Mouse (Mus musculus) MEL (cell line): ENCODE measurements at regions not wholly inside any gene's neighbourhood (a gene's known extent, or its start where the extent isn't known, plus 50 kb on each side); places are given as distances from the start of the nearest gene placed in this dataset.

ENCODE experiments used
- DNase-seq: peaks from one replicate; pipeline ENCODE4 v3.0.0; 2011; ENCODE audit warnings: low read depth, low spot score
- H3K27ac ChIP-seq: 2 replicates; pipeline ENCODE4 v1.5.1; 2012; ENCODE audit warnings: low read depth, mild to moderate bottlenecking, control low read depth, low read length, moderate library complexity; ENCODE audit not compliant: control insufficient read depth
- H3K27me3 ChIP-seq, 2 experiments: fragments of 150-350 bp in 1 of 2; sonication (generic) in 1 of 2; 2 replicates each; pipeline ENCODE4 v1.6.1; 2012; ENCODE audit warnings: low read length in 2 of 2, mild to moderate bottlenecking in 2 of 2, improper control_type of control experiment in 1 of 2, moderate library complexity in 1 of 2; ENCODE audit not compliant: insufficient read depth in 2 of 2, control insufficient read depth in 1 of 2
- H3K36me3 ChIP-seq, 2 experiments: 2 replicates each; pipeline ENCODE4 v1.6.1; 2012 to 2014; ENCODE audit warnings: low read length in 2 of 2, improper control_type of control experiment in 1 of 2, inconsistent platforms in 1 of 2, mild to moderate bottlenecking in 1 of 2; ENCODE audit not compliant: insufficient read depth in 2 of 2, control insufficient read depth in 1 of 2
- H3K4me1 ChIP-seq, 2 experiments: fragments of 150-350 bp in 1 of 2; sonication (generic) in 1 of 2; 2 replicates each; pipeline ENCODE4 v1.6.1; 2012; ENCODE audit warnings: low read length in 2 of 2, improper control_type of control experiment in 1 of 2, mild to moderate bottlenecking in 1 of 2; ENCODE audit not compliant: insufficient read depth in 2 of 2, control insufficient read depth in 1 of 2
- H3K4me3 ChIP-seq, 2 experiments: fragments of 150-350 bp in 1 of 2; sonication (generic) in 1 of 2; 2 replicates each; pipeline ENCODE4 v1.5.1; 2012; ENCODE audit warnings: low read depth in 2 of 2, low read length in 2 of 2, mild to moderate bottlenecking in 2 of 2, moderate library complexity in 2 of 2, control low read depth in 1 of 2, improper control_type of control experiment in 1 of 2; ENCODE audit not compliant: control insufficient read depth in 1 of 2, insufficient read depth in 1 of 2
- H3K79me2 ChIP-seq: 2 replicates; pipeline ENCODE4 v1.6.1; 2012; ENCODE audit warnings: mild to moderate bottlenecking, low read length, moderate library complexity; ENCODE audit not compliant: control insufficient read depth, poor library complexity, insufficient read depth
- H3K9ac ChIP-seq: 2 replicates; pipeline ENCODE4 v1.6.1; 2012; ENCODE audit warnings: low read depth, mild to moderate bottlenecking, control low read depth, low read length, moderate library complexity; ENCODE audit not compliant: control insufficient read depth, poor library complexity, severe bottlenecking
- H3K9me3 ChIP-seq: fragments of 150-350 bp; sonication (generic); replicated peaks from 2 replicates; pipeline ENCODE4 v1.6.1; 2012; ENCODE audit warnings: mild to moderate bottlenecking, low read length, improper control_type of control experiment, moderate library complexity; ENCODE audit not compliant: insufficient read depth
- BHLHE40 ChIP-seq: IDR thresholded peaks from 2 replicates; pipeline ENCODE4 v1.6.1; 2012; ENCODE audit warnings: low read depth, mild to moderate bottlenecking, inconsistent platforms, low read length, improper control_type of control experiment, borderline replicate concordance
- CHD1 ChIP-seq: IDR thresholded peaks from 2 replicates; pipeline ENCODE4 v1.6.1; 2012; ENCODE audit warnings: low read depth, mild to moderate bottlenecking, inconsistent platforms, low read length, improper control_type of control experiment
- EP300 ChIP-seq, 2 experiments: IDR thresholded peaks; 2 replicates each; pipeline ENCODE4 v1.6.1; 2011; ENCODE audit warnings: improper control_type of control experiment in 2 of 2, low read length in 2 of 2, low read depth in 1 of 2, mild to moderate bottlenecking in 1 of 2
- ETS1 ChIP-seq: IDR thresholded peaks from 2 replicates; pipeline ENCODE4 v1.6.1; 2012; ENCODE audit warnings: low read depth, mild to moderate bottlenecking, inconsistent platforms, low read length, improper control_type of control experiment, moderate library complexity
- GATA1 ChIP-seq: IDR thresholded peaks from 2 replicates; pipeline ENCODE4 v1.6.1; 2011; ENCODE audit warnings: low read depth, low read length, improper control_type of control experiment
- HCFC1 ChIP-seq: IDR thresholded peaks from 2 replicates; pipeline ENCODE4 v1.6.1; 2012; ENCODE audit warnings: low read depth, mild to moderate bottlenecking, inconsistent platforms, low read length, improper control_type of control experiment, moderate library complexity
- MAX ChIP-seq: IDR thresholded peaks from 2 replicates; pipeline ENCODE4 v1.6.1; 2011; ENCODE audit warnings: low read length, improper control_type of control experiment
- MAZ ChIP-seq: IDR thresholded peaks from 2 replicates; pipeline ENCODE4 v1.6.1; 2012; ENCODE audit warnings: low read depth, mild to moderate bottlenecking, inconsistent platforms, low read length, improper control_type of control experiment
- MEF2A ChIP-seq: IDR thresholded peaks from 2 replicates; pipeline ENCODE4 v1.6.1; 2014; ENCODE audit warnings: low read depth, mild to moderate bottlenecking, inconsistent platforms, low read length, improper control_type of control experiment; ENCODE audit not compliant: poor library complexity, insufficient replicate concordance, severe bottlenecking; ENCODE audit errors: extremely low read depth
- MYC ChIP-seq: IDR thresholded peaks from 2 replicates; pipeline ENCODE4 v1.6.1; 2011; ENCODE audit warnings: low read depth, mild to moderate bottlenecking, low read length, improper control_type of control experiment, moderate library complexity
- POLR2AphosphoS2 ChIP-seq: IDR thresholded peaks from 2 replicates; pipeline ENCODE4 v1.6.1; 2011; ENCODE audit warnings: low read length, improper control_type of control experiment
- POLR2AphosphoS5 ChIP-seq: IDR thresholded peaks from 2 replicates; pipeline ENCODE4 v1.6.1; 2012; ENCODE audit warnings: low read depth, borderline replicate concordance, mild to moderate bottlenecking, inconsistent platforms, low read length, moderate library complexity, mixed read lengths
- RAD21 ChIP-seq: IDR thresholded peaks from 2 replicates; pipeline ENCODE4 v1.6.1; 2011; ENCODE audit warnings: mild to moderate bottlenecking, low read depth, low read length, improper control_type of control experiment
- SIN3A ChIP-seq: IDR thresholded peaks from 2 replicates; pipeline ENCODE4 v1.6.1; 2012; ENCODE audit warnings: low read length, improper control_type of control experiment, inconsistent platforms
- SMC3 ChIP-seq: IDR thresholded peaks from 2 replicates; pipeline ENCODE4 v1.6.1; 2011; ENCODE audit warnings: low read depth, low read length, improper control_type of control experiment
- TBP ChIP-seq: IDR thresholded peaks from 2 replicates; pipeline ENCODE4 v1.8.0; 2011; ENCODE audit warnings: low read depth, low read length, improper control_type of control experiment
- USF1 ChIP-seq: IDR thresholded peaks from 2 replicates; pipeline ENCODE4 v1.6.1; 2014; ENCODE audit warnings: low read depth, mild to moderate bottlenecking, inconsistent platforms, low read length, improper control_type of control experiment, moderate library complexity
- USF2 ChIP-seq, 2 experiments: IDR thresholded peaks; 2 replicates each; pipeline ENCODE4 v1.6.1; 2011 to 2012; ENCODE audit warnings: improper control_type of control experiment in 2 of 2, low read length in 2 of 2, borderline replicate concordance in 1 of 2, inconsistent platforms in 1 of 2, low read depth in 1 of 2, mild to moderate bottlenecking in 1 of 2; ENCODE audit not compliant: insufficient read depth in 1 of 2
- ZKSCAN1 ChIP-seq: IDR thresholded peaks from 2 replicates; pipeline ENCODE4 v1.6.1; 2012; ENCODE audit warnings: low read depth, mild to moderate bottlenecking, inconsistent platforms, low read length, improper control_type of control experiment, moderate library complexity
- ZNF384 ChIP-seq: IDR thresholded peaks from 2 replicates; pipeline ENCODE4 v1.6.1; 2012; ENCODE audit warnings: low read depth, mild to moderate bottlenecking, inconsistent platforms, low read length, improper control_type of control experiment

DNA sequence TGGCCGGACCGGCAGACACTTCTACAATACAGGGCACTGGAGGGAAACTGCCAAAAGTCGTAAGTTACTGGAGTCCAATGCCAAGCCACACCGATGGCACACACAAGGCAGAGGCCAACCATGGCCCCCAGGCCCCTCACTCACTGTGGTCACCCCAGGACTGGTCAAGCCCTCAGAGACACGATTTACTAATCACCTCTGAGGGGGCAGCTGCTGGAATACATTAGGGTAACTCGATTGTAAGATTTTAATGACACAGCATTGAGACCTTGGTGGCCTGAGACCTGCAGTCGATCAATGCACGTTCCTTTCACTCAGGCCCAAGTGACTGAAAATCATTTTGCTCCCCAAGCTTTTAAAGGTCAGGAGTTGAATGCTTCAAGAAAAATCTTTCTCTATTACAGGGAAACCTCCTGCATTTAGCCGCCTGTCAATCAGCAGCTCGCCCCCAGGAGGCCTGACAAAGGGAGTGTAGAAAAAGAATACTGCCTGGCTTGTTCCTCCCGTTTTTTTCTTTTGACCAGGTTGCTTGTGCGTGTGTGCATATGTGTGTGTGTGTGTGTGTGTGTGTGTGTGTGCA is 156.2 kb downstream of the Tle3 start:
- no peaks in the 10 kb centered on the region for H3K4me1 ChIP-seq
- no peaks in the 10 kb centered on the region for H3K36me3 ChIP-seq
- no peaks in the 10 kb centered on the region for H3K27me3 ChIP-seq
- H3K4me3 ChIP-seq = no peak overlapping the region
- H3K9me3 ChIP-seq = no peaks in the 10 kb centered on the region
- DNase-seq = no peak
- no peak overlapping the region for H3K9ac ChIP-seq
- H3K79me2 ChIP-seq = no peaks in the 10 kb centered on the region
- TF ChIP-seq TBP = no peak
- no peak for TF ChIP-seq USF1
- TF ChIP-seq MYC = no peak
- TF ChIP-seq MAX = no peak
- no peak for TF ChIP-seq RAD21
- TF ChIP-seq CHD1 = no peak
- no peak for TF ChIP-seq GATA1
- no peak for TF ChIP-seq ZKSCAN1
- no peak for TF ChIP-seq MAZ
- TF ChIP-seq MEF2A = no peak
- H3K27ac ChIP-seq = no peak overlapping the region

DNA sequence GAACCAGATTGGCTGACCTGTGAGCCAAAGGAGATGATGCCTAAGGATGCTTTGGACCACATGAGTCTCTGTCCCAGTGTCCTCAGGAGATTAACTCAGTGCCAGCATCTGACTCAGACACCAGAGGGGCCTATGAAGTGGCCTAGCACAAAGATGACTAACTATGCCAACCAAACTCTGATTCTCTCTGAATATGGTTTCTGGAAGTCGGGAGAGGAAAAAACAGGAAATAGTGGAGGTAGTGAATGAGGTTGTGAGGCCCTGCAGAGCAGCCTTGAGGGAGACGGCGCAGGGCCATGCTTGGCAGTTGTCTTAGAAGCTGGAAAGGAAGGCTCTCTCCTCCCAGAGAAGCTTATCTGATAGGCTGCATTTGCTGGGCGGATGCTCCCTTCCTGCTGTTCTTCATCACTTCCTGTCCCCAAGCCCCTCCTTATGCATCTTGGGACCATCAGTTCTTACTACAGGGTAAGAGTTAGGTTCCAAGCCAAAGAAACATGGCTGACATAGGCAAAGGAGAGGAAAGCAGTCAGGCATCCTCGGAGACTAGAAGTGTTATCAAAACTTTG is 155.4 kb downstream of the Tle3 start:
- TF ChIP-seq HCFC1 (no peak), BHLHE40 (no peak), ZKSCAN1 (no peak), TBP (no peak), EP300 (IDR thresholded peaks at IDR 0.05; ENCODE audit: low read depth in 1 of 2, low read length in 2 of 2) (no peak), ETS1 (no peak), MAZ (no peak)
- TF ChIP-seq, all 39 proteins: peak for 0
- no peaks in the 10 kb centered on the region for H3K27me3 ChIP-seq
- H3K27ac ChIP-seq = no peak overlapping the region
- H3K9me3 ChIP-seq = no peaks in the 10 kb centered on the region
- H3K9ac ChIP-seq = no peak overlapping the region
- no peak overlapping the region for H3K4me3 ChIP-seq
- DNase-seq = peak; percentile 9
- H3K36me3 ChIP-seq = no peaks in the 10 kb centered on the region
- no peaks in the 10 kb centered on the region for H3K4me1 ChIP-seq
- no peaks in the 10 kb centered on the region for H3K79me2 ChIP-seq

DNA sequence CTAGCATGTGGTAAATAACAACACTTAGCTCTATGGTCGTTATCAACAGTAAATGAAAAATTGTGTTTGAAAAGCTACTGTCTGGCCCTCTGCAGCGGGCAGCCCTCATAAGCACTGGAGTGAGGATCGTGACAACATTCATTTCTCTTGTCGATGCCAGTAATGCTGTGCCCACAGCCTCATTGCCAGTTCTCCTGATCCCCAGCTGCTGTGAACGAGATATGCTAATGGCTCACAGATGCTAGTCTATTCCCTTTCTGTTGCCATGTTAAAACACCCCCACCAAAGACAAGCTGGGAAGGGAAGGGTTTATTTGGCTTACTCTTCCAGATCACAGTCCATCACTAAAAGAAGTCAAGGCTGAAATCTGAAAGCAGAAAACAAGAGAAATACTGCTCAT is 148.0 kb downstream of the Tle3 start:
- H3K79me2 ChIP-seq = no peaks in the 10 kb centered on the region

More for the DNA sequence above, 148.0 kb downstream of the Tle3 start:
- DNase-seq = no peak
- H3K4me3 ChIP-seq = no peak overlapping the region
- H3K4me1 ChIP-seq = no peaks in the 10 kb centered on the region
- TF ChIP-seq USF2 (IDR thresholded peaks at IDR 0.05; ENCODE audit: borderline replicate concordance in 1 of 2, insufficient read depth in 1 of 2, low read depth in 1 of 2, low read length in 2 of 2) (no peak), CHD1 (no peak), POLR2AphosphoS5 (no peak), GATA1 (no peak), POLR2AphosphoS2 (no peak), ETS1 (no peak), SIN3A (no peak), ZKSCAN1 (no peak), ZNF384 (no peak), RAD21 (no peak), SMC3 (no peak)
- H3K36me3 ChIP-seq = no peaks in the 10 kb centered on the region
- no peaks in the 10 kb centered on the region; a peak in 1 of 4 replicates for H3K27me3 ChIP-seq
- no peak overlapping the region for H3K27ac ChIP-seq
- H3K9ac ChIP-seq = no peak overlapping the region
- no peaks in the 10 kb centered on the region for H3K9me3 ChIP-seq
